Mouse (Mus musculus): ENCODE results near the gene Atl3. TPM values are rescaled to one million over a fixed set of nuclear protein-coding genes. Genes with fewer than 3 reads are reported as not detected.

The Atl3 gene
- 100 to 1,000 TPM in 1 of 2 experiments, 10 to 100 TPM in 1; 84.3 to 121 TPM for total RNA-seq (2021)
- long read RNA-seq, experiment 1, full-length matches to known transcripts: 8 of 14 reads
- long read RNA-seq, experiment 1, partial matches to known transcripts: 2 of 14 reads
- long read RNA-seq, experiment 1, other reads (novel, unspliced or antisense): 4 of 14 reads
- long read RNA-seq, experiment 2, full-length matches to known transcripts: 24 of 33 reads
- long read RNA-seq, experiment 2, partial matches to known transcripts: 1 of 33 reads
- long read RNA-seq, experiment 2, other reads (novel, unspliced or antisense): 8 of 33 reads

DNA sequence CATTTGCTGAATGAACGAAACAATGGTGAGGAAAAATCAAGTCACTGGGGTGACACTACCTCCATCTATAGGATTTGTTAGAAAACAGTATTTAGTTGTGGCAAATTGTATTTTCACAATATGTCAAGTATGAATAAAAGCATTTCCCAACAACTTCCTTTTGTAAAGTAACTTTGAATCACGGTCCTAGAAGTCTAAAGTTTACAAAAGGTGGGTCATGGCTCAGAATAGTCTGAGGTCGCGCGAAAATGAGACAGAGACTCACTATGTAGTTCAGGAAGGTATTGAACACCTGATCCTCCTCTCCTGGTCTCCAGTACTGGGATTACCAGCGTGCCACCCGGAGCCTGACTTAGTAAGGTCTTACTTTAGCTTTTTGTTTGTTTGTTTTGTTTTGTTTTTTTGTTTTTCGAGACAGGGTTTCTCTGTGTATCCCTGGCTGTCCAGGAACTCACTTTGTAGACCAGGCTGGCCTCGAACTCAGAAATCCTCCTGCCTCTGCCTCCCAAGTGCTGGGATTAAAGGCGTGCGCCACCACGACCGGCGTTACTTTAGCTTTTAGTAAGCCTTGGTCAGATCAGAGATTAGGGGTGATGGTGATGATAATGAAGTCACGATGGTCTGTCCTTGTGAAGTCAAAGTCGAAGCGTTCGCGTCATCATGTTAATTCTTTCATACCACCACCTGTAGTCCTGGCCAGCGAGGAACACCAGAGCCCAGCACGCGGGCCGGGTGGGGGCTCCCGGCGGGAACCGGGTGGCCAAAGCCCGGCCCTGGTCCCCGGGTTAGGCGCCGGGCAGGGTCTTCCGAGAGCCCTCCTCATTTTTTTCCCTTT lies at the start of gene Atl3:
Atl3 (plus strand) TSS at position 689 of the 835 bp plus-strand sequence.
- DNase-seq (ENCODE audit: low spot score in 2 of 2): no peak

DNA sequence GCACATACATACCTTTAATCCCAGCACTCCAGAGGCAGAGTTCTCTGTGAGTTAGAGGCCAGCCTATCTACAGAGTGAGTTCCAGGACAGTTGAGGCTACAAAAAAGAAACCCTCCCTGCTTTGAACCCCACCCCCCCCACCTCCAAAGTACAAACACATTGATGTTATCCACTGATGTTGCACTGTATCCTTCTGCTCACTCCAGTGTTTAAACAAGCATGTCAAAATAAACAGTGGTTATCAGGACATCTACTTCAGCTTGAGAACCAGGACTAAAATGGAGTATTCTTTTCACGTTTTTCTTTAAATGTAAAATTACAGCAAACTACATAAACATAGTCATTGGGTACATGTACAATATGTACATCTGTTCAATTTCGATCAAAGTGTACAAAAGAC lies 48.7 kb upstream of the Atl3 start:
- DNase-seq (ENCODE audit: low spot score in 2 of 2): no peak

DNA sequence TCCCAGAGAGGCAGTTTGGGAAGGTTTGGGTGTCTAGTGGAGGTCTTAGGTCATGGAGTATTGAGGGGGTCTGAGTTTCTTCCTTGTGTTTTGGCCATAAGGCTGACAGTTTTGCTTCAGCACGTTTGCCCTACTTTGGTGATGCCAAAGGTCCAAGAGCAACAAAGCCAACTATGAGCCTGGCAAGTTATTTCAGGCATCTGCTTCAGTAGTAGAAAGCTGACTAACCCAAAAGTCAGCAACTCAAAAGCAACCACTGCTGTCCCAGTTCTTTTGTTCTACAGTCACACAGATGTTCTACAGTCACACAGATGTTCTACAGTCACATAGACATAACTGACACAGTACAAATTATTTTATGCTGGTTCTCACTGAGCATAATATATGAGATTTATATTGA lies 48.2 kb upstream of the Atl3 start:
- DNase-seq (ENCODE audit: low spot score in 2 of 2): no peak

DNA sequence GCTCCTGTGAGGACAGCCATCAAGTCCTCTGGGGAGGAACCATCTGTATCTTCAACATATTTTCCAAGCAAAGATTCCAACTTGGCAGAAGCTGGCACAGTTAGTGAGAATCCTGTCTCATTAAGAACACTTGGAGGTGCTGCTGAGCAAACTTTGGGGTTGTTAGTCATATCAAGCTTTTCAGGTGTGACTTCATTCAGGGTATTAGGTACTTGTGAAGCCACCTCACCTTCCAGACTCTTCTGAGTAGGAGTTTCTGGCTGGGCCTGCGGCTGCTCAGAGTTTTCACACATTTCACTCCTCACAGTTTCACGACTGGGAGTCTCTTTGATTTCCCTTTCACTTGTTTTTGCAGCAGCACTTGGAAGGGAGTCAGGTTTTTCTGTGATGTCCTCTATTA lies 37.0 kb upstream of the Atl3 start:
- no peak for DNase-seq (ENCODE audit: low spot score in 2 of 2)

DNA sequence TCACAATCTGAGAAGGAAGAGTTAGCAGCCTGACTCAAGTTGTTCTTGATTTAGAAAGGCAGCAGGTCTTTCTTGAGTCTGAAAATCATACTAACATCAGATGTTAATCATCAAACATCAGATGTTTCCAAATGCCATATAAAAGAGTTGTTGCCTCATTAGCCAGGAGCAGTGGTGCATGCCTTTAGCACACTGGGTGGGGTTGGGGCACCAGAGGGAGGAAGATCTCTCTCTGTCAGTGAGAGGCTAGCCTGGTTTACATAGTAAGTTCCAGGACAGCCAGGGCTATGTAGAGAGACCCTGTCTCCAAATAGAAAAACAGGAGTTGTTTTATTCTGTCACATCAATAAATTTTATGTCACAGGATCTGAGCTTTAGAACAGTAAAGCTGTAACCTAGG lies 34.9 kb upstream of the Atl3 start:
- DNase-seq (ENCODE audit: low spot score in 2 of 2): no peak

DNA sequence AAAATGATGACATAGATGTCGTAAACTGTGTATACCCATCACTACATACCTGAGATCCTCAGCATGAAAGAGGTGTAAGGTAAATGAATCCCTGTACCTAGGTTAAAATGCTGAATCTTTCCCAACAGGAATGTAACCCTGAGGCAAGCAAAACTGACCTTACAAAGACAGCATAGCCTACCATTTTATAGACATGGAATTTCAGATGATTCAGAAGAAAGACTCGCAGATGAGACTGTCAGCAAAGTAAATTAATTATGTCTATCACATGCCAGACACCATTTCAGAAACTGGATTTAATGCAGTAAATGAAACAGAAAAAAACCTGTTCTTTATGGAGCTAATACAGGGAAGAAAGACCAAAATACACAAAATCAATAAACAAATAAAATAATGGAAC lies 34.5 kb upstream of the Atl3 start:
- no peak for DNase-seq (ENCODE audit: low spot score in 2 of 2)

DNA sequence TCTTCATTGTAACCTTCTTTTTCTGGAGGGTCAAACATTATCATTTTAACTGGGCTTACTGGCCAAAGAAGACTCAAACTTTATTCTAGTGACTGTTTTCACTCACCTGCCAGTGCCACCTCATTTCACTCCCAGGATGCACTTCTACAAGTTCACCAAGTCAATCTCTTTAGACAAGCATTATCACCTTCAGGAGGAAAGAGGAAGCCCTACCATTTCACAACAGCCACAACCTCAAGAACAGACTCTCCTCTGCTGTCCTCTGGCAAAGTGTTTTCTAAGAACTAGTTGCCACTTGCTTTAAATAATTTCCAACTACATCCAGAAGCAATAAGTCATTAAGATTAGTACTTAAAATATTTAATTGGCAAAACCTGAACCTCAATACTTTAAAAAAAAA lies 25.9 kb upstream of the Atl3 start:
- no peak for DNase-seq (ENCODE audit: low spot score in 2 of 2)

DNA sequence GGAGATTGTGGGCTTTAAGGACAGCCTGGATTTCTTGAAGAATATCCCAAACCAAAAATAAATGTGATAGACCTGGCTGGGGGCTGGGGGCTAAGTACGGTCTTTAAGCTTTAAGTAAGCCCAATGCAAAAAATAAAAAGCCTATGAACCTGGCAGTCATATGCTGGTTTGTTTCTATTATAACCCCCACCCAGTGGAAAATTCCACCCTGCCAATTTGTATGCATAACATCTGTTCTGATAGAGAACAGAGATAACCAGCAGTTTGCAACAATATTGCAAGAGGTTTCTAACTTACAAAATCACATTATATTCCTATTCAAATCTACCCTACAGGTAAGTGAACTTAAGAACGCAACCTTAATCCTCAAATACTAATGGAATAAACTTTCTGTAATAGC lies 23.2 kb upstream of the Atl3 start:
- no peak for DNase-seq (ENCODE audit: low spot score in 2 of 2)

DNA sequence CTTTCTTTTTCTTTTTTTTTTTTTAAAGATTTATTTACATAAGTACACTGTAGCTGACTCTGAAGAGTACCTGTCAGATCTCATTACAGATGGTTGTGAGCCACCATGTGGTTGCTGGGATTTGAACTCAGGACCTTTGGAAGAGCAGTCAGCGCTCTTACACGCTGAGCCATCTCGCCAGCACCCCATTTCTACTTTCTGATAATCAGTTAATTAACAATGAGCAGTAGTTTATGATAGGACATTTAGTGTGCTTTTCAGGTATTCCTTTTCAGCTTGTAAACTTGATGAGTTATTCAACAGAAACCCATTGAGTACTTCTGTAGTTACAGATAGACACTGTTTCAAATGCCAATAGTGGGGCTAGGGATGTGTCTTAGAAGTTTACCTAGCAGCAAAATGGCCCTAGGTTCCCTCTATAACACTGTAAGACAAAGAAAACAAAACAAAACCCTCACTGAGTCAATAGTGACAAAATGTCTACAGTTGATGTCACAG lies 14.0 kb upstream of the Atl3 start:
- no peak for DNase-seq (ENCODE audit: low spot score in 2 of 2)

DNA sequence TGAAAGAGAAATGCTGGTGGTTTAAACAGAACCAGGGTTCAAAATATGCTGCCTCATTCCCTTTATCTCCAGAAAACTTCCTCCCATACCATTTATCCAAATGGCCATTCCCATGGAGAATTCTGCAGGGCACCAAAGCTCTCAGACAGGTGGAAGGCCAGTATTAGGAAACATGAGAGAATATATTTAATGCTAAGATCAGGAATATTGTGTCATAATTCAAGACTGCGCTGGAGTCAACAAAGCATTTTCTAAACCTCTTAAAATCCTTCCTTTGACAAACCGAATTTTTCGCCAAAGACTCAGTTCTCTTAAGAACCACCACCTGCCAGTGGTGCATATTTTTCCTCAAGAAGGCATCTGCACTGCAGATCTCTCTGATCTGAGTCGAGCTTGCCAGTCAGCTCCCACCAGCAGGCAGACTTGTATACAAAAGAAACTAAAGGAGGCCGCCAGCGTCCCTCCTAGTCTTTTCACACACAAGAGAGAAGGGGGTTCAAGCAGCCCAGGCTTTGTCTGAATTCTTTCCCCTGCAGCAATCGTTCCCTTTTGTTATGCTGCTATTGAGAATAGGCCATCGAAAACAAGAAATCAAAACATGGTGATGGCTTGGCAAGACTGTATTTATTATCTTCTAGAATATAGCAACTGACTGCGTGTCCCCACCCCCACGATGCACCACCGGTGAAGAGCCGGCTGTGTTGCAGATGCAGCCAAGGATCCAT lies 12.1 kb upstream of the Atl3 start:
- no peak for DNase-seq (ENCODE audit: low spot score in 2 of 2)

DNA sequence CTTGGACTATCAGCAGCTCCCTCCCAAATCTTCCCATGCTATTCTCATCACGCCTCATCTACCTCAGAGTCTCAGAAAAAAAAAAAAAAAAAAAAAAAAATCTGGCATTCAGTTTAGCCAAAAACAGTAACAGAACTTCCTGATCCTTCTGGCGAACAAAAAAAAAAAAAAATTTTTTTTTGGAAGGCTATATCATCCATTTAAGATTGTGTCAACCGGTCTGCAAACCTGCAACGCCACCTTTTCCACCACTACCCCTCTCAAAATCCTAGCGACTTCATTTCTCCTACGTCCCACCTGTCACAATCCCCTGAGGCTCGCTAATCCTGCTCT lies 11.6 kb upstream of the Atl3 start:
- DNase-seq (ENCODE audit: low spot score in 2 of 2): no peak

DNA sequence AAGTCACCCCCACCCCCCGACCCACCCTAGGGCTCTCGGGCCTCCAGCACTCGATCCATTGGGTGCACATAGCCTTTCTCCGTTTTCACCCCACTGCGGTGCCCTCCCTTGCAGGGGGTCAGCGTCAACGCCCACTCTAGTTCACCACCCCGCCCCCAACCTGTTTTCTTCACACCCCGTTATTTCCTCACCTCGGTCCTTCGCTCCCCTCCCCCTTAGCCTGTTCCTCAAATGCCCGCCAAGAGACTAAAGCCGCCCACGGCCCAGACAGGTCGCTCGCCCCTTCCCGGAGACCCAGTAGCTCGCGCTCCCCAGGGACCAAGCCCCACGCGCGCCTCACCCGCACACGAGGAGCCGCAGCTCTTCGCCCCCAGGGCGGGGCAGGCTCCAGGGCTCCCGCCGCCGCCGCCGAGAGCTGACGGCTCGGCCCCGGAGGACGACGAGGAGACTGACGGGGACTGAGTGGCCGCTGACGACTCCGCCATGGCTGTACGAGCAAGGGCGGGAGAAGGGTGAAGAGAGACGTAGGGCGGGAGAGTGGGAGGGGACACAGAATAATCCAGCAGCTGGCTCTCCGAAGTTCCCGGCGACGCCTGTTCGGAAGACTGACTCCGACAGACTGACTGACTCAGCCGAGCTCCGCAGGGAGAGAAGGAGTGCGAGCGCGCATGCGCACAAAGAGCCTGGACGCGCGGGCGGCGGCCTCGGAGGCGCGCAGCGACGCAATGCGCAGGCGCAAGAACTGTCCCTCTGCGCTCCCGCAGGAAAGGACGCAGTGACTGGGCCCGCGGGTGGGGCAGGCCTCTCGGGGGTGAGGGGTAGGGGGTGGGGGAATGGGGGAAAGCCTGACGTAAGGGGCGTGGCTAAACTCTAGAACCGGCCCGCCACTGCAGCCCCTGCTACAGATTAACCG lies 11.0 kb upstream of the Atl3 start, which contains the start of gene Rtn3:
Rtn3 (minus strand) TSS at position 683 of the 913 bp plus-strand sequence.
- DNase-seq (ENCODE audit: low spot score in 2 of 2): peak; percentile 96 to 97

DNA sequence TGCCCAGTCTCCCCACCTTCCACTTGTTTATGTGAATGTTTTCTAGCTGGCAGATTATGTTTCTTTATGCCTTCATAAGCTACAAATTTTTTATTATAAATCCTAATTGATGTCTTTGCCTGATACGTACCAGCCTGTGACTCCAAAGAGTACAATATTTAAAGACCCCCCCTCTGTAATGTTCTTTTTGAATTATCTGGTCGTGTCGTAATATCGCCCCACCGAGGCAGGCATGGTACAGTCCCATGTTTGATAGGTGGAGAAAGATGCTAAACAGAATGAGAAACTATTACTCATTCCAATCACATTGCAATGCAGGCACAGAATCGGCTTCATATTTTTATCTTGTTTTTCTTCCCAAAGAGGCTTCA lies 10.3 kb upstream of the Atl3 start:
- no peak for DNase-seq (ENCODE audit: low spot score in 2 of 2)

DNA sequence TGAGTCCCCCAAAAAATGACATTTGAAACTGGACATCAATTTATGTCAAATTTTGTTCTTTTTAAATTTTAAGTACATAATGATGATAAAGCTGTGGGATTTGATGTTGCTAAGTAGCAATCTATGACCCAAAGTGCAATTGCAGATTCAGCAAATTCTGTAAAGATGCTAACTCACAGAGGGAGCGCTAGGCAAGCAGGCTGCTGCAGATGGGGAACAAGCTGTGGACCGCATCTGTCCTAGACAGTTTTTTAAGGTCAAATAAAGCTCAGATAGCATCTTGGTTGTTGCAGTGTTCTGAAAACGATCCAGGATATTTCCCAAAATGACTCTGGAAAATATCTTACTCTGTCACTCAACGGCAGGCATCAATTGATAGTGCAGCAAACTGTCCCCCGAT lies 9.8 kb upstream of the Atl3 start:
- no peak for DNase-seq (ENCODE audit: low spot score in 2 of 2)

DNA sequence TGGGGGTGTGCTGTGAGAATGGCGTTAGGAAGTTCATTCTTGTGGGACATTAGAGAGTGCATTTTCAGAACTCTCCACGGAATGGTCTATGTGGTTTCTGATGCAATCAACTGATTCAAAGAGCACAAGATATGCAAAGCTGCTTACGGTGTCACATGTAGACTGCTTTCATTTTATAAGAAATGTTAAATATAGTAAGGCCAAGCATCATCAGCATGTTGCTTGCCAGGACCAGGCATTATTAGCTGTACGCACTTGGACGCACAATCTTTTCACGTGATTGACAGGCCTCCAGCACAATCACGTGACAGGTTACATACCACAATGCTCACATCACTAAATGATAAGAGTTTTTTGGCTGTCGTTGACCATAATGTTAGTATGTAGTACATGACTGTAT lies 6.2 kb upstream of the Atl3 start:
- DNase-seq (ENCODE audit: low spot score in 2 of 2): no peak

DNA sequence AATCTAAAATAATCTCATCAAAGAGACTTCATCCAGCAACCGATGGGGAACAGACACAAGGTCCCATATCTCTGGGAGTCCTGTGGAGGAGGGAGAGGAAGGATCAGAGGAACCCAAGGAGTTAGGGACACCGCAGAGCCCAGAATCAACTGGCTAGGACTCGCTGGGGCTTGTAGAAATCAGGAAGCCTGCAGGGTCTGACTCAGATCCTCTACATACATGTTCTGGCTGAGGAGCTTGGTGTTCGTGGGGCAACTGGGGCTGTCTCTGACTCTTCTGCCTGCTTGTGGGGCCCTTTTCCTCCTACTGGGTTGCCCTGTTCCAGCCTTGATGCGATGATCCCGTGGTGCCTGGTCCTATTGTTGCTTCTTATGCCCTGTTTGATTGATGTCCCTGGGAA lies 1.9 kb upstream of the Atl3 start:
- no peak for DNase-seq (ENCODE audit: low spot score in 2 of 2)

DNA sequence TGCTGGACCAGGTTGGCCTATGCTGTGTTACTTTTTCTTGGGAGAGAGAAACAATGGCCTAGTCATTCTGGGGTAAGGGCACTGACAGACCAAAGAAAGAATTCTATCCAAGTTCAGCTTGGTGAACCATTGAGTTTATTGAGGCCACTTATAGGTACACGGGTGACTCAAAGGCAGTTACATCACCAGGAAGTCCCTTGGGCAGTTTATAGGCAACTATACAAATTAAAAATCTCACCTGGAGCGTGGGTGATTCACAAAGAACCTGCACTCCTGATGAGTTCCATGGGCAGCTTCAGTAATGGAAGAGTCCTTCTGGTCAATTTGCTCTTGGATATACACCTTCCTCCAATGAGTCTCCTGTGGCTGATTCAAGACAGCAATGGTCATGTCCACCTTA lies 1.2 kb upstream of the Atl3 start:
- no peak for DNase-seq (ENCODE audit: low spot score in 2 of 2)

DNA sequence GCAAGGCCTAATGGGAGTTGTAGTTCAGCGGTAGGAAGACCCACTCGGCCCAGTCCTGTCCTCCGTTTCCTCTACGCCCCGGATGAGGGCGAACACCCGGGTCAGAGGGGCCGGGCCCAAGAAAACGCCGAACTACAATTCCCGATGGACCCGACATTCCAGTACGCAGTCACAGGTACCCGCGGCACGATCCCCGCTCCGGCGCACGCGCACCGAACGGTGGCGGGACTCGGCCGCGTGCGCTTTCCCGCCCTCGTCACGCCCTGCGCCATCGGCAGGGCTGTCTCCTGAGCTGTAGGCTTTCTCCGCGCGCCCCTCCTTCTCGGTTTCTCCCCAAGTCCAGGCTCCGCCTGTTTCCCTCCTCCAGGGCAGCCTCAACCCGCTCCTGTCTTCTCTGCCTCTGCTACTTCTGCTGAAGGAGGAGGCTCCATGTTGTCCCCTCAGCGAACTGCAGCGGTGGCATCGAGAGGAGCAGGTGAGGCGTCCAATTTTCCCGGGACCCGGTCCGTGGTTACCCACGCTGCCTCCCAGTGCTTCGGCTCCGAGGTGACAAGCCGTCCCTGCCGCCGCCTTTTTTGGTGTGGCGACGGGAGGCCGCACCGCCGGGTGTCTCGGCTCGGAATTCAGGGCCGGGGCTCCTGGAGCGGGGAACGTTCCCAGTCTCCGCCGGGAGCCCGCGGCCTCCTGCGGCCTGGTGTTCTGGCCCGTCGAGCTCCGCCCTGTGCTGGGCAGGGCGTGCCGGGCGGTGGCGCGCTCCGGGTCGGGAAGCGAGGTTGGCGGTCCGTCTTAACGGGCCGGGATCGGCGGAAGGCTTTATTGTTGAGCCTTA lies 561 bp downstream of the Atl3 start:
- peak; percentile 88 to 92 for DNase-seq (ENCODE audit: low spot score in 2 of 2)

DNA sequence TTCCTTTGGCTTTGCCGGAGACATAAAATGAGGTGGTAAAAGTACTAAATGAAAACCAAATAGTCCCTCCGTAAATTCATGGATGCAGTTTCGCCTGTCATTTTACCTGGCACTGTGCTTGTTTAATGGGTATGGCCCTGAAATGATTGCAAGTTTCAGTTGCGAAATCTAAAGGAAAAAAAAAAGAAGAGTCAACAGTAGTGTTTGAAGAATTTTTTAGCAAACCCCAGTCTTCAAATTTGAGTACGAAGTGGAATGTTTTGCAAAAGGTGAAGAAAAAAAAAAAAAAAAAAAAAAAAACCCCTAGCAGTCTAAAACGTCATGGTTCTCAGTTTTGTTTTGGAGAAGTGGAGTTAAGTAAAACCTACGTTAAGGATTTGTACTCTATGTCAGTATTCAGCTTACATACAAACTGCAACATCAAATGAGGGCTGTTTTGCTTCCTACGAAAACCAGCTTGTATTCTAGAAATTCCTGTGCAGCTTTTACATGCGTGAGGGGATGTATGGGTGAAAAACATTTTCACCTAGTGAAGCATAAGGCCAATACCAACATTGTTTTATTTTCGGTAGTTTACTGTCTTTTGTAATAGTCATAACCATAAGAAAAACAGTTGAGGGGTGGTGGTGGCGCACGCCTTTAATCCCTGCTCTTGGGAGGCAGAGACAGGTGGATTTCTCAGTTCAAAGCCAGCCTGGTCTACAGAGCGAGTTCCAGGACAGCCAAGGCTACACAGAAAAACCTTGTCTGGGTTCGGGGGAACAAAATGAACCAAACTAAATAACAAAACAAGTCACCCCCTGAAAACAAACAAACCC lies 1.6 kb downstream of the Atl3 start:
- DNase-seq (ENCODE audit: low spot score in 2 of 2): no peak
